Mouse (Mus musculus): ENCODE results near the gene E2f3. TPM values are rescaled to one million over a fixed set of nuclear protein-coding genes. Genes with fewer than 3 reads are reported as not detected.

The E2f3 gene
- polyA plus RNA-seq (2014; fragmentation: Illumina TruSeq; extraction: RNeasy Lipid Tissue Mini Kit (QIAGEN cat#74804); ENCODE audit: low read depth, low replicate concordance) = 5.3 TPM

GRCm38 (mm10) chr13:29985855-29986755 lies at the start of gene E2f3:
Gene E2f3 (minus strand): TSS chr13:29986063.

Other genes with a start within 250 kb of the E2f3 start
- gene Cdkal1, start 130.4 kb downstream of the E2f3 start, polyA plus RNA-seq (2014; fragmentation: Illumina TruSeq; extraction: RNeasy Lipid Tissue Mini Kit (QIAGEN cat#74804); ENCODE audit: low read depth, low replicate concordance) = 12.6 TPM
- gene Mboat1, start 150.4 kb upstream of the E2f3 start, polyA plus RNA-seq (2014; fragmentation: Illumina TruSeq; extraction: RNeasy Lipid Tissue Mini Kit (QIAGEN cat#74804); ENCODE audit: low read depth, low replicate concordance) = 1.1 TPM